Mouse (Mus musculus): ENCODE results near the gene Pianp.

DNA sequence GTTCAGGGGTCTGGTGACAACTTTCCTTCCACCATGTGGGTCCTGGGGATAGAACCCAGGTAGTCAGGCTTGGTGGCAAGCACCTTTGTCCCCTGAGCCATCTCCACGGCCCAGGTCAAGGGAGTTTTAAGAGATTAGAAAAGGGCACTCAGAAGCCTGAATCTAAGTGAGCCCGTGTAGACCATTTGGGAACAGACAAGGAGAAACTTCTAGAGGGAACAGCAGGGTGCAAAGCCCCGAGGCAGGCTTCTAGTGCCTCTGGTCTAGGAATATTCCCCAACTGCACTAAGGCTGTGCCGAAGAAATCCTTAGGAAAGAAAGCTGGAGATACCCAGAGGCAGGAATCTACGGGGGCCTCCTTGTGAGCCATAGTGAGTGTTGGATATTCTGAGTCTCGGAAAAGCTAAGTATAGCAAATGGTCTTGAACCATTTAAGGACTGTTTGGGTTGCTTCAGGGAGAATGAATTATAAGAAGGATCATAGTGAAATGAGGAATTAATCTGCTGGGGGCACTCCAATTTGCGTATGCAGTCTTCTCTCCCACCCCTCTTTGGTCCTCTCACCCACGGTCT is 577 bp upstream of the Pianp start:
- TF ChIP-seq CTCF (IDR thresholded peaks at IDR 0.05; ENCODE audit: insufficient read depth, low read length) (no peak), POLR2A (IDR thresholded peaks at IDR 0.05; ENCODE audit: borderline replicate concordance, extremely low read depth, low read depth, low read length) (no peak)
